In genomic region chr5:104399291-104399950, GRCm38 (mm10) we compare ENCODE assay signal across 14 mouse cellular contexts. TPM values are rescaled to one million over a fixed set of nuclear protein-coding genes. Genes with fewer than 3 reads are reported as not detected.
DNase-seq lines count a peak whose midpoint lies in the region; ATAC-seq lines count a peak whose summit lies in the region.
"Had no signal": no experiment of that assay in that cellular context is flagged by ENCODE, and none has a peak within 500 bp of the region (broad histone marks: within the 10 kb centered on the region; RNA-seq: fewer than 3 reads in every experiment).

No protein-coding gene starts in this region.

- no peak overlapping the region for H3K4me2 ChIP-seq in hindbrain, embryonic 16.5 days (ENCODE audit: low read length)
- no peak overlapping the region for H3K4me2 ChIP-seq in kidney, embryonic 14.5 days (replicated peaks; ENCODE audit: low read depth, low read length)
- H3K4me2 ChIP-seq in neural tube, embryonic 13.5 days, result peak overlapping the region; percentile 33
- H3K4me2 ChIP-seq: liver, embryonic 15.5 days; midbrain, embryonic 12.5 days had no signal

- no peak for DNase-seq in hindbrain, embryonic 10.5 days (ENCODE audit: low spot score)
- peak; percentile 41 for DNase-seq in embryo, embryonic 11 days
- no peak for DNase-seq in spleen, postnatal 4 days (ENCODE audit: low spot score in 2 of 2)
- DNase-seq in lung, postnatal 36 days, result no peak
- DNase-seq: cerebellum, adult 8-10 months; forebrain, postnatal 0 days; heart, postnatal 10 days; right cerebral cortex, postnatal 4 days had no signal

- H3K4me3 ChIP-seq in hindbrain, embryonic 10.5 days, result no peak overlapping the region
- H3K4me3 ChIP-seq in hindbrain, embryonic 16.5 days (ENCODE audit: low read length), result no peak overlapping the region
- no peak overlapping the region for H3K4me3 ChIP-seq in kidney, embryonic 14.5 days (ENCODE audit: low read length)
- H3K4me3 ChIP-seq in neural tube, embryonic 13.5 days, result no peak overlapping the region
- H3K4me3 ChIP-seq: liver, embryonic 15.5 days; midbrain, embryonic 12.5 days had no signal

- ATAC-seq in hindbrain, embryonic 16.5 days, result no peak
- peak; percentile 74; the same call in 1 of the 2 replicates for ATAC-seq in kidney, embryonic 14.5 days (ENCODE audit: low FRiP score, low TSS enrichment)
- no peak for ATAC-seq in neural tube, embryonic 13.5 days (ENCODE audit: low read depth)
- ATAC-seq in frontal cortex, adult (ENCODE audit: low TSS enrichment), result no peak
- ATAC-seq: forebrain, postnatal 0 days had no signal

- no peaks in the 10 kb centered on the region for H3K27me3 ChIP-seq in hindbrain, embryonic 10.5 days (ENCODE audit: insufficient read depth, poor library complexity, severe bottlenecking)
- H3K27me3 ChIP-seq in hindbrain, embryonic 16.5 days (replicated peaks; ENCODE audit: control insufficient read depth, insufficient read depth, low read length), result no peaks in the 10 kb centered on the region
- H3K27me3 ChIP-seq in kidney, embryonic 14.5 days (ENCODE audit: control insufficient read depth, insufficient read depth, low read length), result no peaks in the 10 kb centered on the region
- no peaks in the 10 kb centered on the region for H3K27me3 ChIP-seq in neural tube, embryonic 13.5 days
- H3K27me3 ChIP-seq: liver, embryonic 15.5 days; midbrain, embryonic 12.5 days had no signal

- 62% methylated on average over 9 of the region's 9 CpGs for WGBS in hindbrain, embryonic 10.5 days
- 42% methylated on average over 9 of the region's 9 CpGs for WGBS in hindbrain, embryonic 16.5 days
- 30% methylated on average over 9 of the region's 9 CpGs for WGBS in kidney, embryonic 14.5 days
- 11% methylated on average over 9 of the region's 9 CpGs for WGBS in neural tube, embryonic 13.5 days

- H3K9ac ChIP-seq in hindbrain, embryonic 16.5 days (ENCODE audit: low read depth, low read length), result no peak overlapping the region
- H3K9ac ChIP-seq in kidney, embryonic 14.5 days (ENCODE audit: low read depth, low read length), result no peak overlapping the region
- no peak overlapping the region for H3K9ac ChIP-seq in neural tube, embryonic 13.5 days
- H3K9ac ChIP-seq: forebrain, postnatal 0 days; liver, embryonic 15.5 days; midbrain, embryonic 12.5 days had no signal

- H3K9me3 ChIP-seq in hindbrain, embryonic 10.5 days, result no peaks in the 10 kb centered on the region
- H3K9me3 ChIP-seq in hindbrain, embryonic 16.5 days (ENCODE audit: control insufficient read depth, low read length), result no peaks in the 10 kb centered on the region
- no peaks in the 10 kb centered on the region for H3K9me3 ChIP-seq in kidney, embryonic 14.5 days (ENCODE audit: control insufficient read depth, low read length)
- no peaks in the 10 kb centered on the region for H3K9me3 ChIP-seq in neural tube, embryonic 13.5 days
- H3K9me3 ChIP-seq: liver, embryonic 15.5 days; midbrain, embryonic 12.5 days had no signal

- H3K36me3 ChIP-seq in hindbrain, embryonic 10.5 days, result no peaks in the 10 kb centered on the region
- H3K36me3 ChIP-seq in hindbrain, embryonic 16.5 days (ENCODE audit: control insufficient read depth, insufficient read depth, low read length), result no peaks in the 10 kb centered on the region
- H3K36me3 ChIP-seq in kidney, embryonic 14.5 days (ENCODE audit: control insufficient read depth, insufficient read depth, low read length), result no peaks in the 10 kb centered on the region
- H3K36me3 ChIP-seq in neural tube, embryonic 13.5 days, result no peaks in the 10 kb centered on the region
- H3K36me3 ChIP-seq: liver, embryonic 15.5 days; midbrain, embryonic 12.5 days had no signal

- H3K27ac ChIP-seq in hindbrain, embryonic 10.5 days, result peak overlapping the region; percentile 6; the same call in 1 of the 2 replicates
- no peak overlapping the region for H3K27ac ChIP-seq in hindbrain, embryonic 16.5 days (ENCODE audit: low read depth, low read length)
- H3K27ac ChIP-seq in kidney, embryonic 14.5 days (ENCODE audit: low read depth, low read length), result no peak overlapping the region; the same call in 1 of the 2 replicates
- H3K27ac ChIP-seq in neural tube, embryonic 13.5 days (replicated peaks), result no peak overlapping the region
- H3K27ac ChIP-seq: liver, embryonic 15.5 days; midbrain, embryonic 12.5 days had no signal

- H3K4me1 ChIP-seq in hindbrain, embryonic 10.5 days (replicated peaks), result peaks cover 24% of the 10 kb centered on the region; the same call in 1 of the 2 replicates
- no peaks in the 10 kb centered on the region for H3K4me1 ChIP-seq in hindbrain, embryonic 16.5 days (ENCODE audit: control insufficient read depth, insufficient read depth, low read depth, low read length)
- no peaks in the 10 kb centered on the region for H3K4me1 ChIP-seq in kidney, embryonic 14.5 days (ENCODE audit: control insufficient read depth, insufficient read depth, low read length)
- peaks cover 14% of the 10 kb centered on the region for H3K4me1 ChIP-seq in neural tube, embryonic 13.5 days (replicated peaks)
- H3K4me1 ChIP-seq: liver, embryonic 15.5 days; midbrain, embryonic 12.5 days had no signal

RNA-seq across cellular contexts. Expression of gene Spp1, which starts 35.5 kb away (rescaled TPM):
- 11.4 and 15.7 TPM in 2 replicates for polyA plus RNA-seq in hindbrain, embryonic 10.5 days (2016; fragmentation: Nextera tagmentation; extraction: Ambion mirVana)
- polyA plus RNA-seq in hindbrain, embryonic 16.5 days (2015; fragmentation: Nextera tagmentation; extraction: Ambion mirVana), result 14.9 and 23.4 TPM in 2 replicates
- polyA plus RNA-seq in kidney, embryonic 14.5 days (2014; fragmentation: Nextera tagmentation; extraction: Ambion mirVana), result 6.5 and 6.7 TPM in 2 replicates
- 14.1 and 14.6 TPM in 2 replicates for polyA plus RNA-seq in neural tube, embryonic 13.5 days (2015; fragmentation: Nextera tagmentation; extraction: Ambion mirVana)

RNA-seq across cellular contexts. Expression of gene Pkd2, which starts 59.8 kb away (rescaled TPM):
- 7.7 and 8.0 TPM in 2 replicates for polyA plus RNA-seq in hindbrain, embryonic 10.5 days (2016; fragmentation: Nextera tagmentation; extraction: Ambion mirVana)
- polyA plus RNA-seq in hindbrain, embryonic 16.5 days (2015; fragmentation: Nextera tagmentation; extraction: Ambion mirVana), result 5.8 and 7.6 TPM in 2 replicates
- polyA plus RNA-seq in kidney, embryonic 14.5 days (2014; fragmentation: Nextera tagmentation; extraction: Ambion mirVana), result 15.3 and 29.3 TPM in 2 replicates
- 9.4 and 9.6 TPM in 2 replicates for polyA plus RNA-seq in neural tube, embryonic 13.5 days (2015; fragmentation: Nextera tagmentation; extraction: Ambion mirVana)
